Mouse (Mus musculus) lung, adult 18-20 months (tissue): ENCODE measurements around the gene Cdc34.
A peak's percentile ranks its signal among the peaks of the same experiment; 100 is the strongest.

Experiments used
- DNase-seq, 2 experiments: peaks; one replicate each; pipeline ENCODE4 v3.0.0; 2022; ENCODE audit warnings: mixed read lengths in 2 of 2

The Cdc34 gene

DNA sequence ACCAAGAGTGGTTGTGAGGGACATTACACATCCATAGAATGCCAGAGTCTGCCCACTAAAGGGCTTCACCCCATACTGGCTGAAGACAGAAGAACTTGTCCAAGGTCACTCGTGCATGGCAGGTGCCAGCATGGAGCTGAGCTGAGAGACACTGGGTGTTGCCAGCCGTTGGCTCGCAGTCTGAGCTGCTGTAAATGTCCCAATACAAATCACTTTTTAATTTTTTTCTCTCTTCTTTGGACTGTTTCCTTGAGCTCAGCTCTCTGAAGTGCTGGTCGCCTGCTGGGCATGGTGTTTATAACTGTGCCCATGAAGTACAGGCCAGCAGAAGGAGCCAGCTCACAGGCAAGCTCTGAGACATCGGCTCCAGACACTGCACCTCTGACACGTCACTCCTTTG is 41.1 kb downstream of the Cdc34 start:
- no peak for DNase-seq

DNA sequence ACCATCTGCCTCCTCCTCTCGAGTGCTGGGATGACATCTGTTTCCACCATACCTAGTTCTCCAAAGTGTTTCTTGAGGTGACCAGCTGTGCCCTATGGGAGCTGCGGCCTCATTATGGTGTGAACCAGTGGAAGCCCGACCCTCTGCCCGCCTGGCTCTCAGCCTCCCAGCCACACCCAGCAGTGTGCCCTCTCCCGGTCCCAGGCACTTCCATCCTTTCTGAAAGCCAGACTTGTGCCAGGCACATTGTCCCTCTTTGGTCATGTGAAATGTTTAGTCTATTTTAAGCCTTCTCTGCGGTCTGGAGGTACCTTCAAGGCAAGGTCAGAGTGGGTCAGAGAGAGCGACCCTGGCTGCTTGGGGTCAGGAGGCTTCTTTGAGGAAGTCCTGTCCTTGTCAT is 41.7 kb downstream of the Cdc34 start:
- no peak for DNase-seq

DNA sequence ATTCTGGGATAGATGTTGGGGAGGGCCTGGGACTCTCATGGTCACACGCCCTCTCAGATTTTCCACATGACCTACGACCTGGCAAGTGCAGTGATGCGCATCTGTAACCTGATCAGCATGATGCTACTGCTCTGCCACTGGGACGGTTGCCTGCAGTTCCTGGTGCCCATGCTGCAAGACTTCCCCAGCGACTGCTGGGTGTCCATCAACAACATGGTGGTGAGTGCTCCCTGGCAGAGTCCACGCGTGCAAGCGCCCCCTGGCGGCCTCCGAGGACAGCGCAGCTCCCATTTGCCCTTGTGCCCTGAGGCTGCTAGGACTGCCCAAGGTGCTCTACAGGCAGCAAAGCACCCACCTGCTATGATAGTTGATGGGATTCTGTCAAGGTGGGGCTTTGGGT is 44.1 kb downstream of the Cdc34 start:
- DNase-seq, result peak; percentile 63 to 67

DNA sequence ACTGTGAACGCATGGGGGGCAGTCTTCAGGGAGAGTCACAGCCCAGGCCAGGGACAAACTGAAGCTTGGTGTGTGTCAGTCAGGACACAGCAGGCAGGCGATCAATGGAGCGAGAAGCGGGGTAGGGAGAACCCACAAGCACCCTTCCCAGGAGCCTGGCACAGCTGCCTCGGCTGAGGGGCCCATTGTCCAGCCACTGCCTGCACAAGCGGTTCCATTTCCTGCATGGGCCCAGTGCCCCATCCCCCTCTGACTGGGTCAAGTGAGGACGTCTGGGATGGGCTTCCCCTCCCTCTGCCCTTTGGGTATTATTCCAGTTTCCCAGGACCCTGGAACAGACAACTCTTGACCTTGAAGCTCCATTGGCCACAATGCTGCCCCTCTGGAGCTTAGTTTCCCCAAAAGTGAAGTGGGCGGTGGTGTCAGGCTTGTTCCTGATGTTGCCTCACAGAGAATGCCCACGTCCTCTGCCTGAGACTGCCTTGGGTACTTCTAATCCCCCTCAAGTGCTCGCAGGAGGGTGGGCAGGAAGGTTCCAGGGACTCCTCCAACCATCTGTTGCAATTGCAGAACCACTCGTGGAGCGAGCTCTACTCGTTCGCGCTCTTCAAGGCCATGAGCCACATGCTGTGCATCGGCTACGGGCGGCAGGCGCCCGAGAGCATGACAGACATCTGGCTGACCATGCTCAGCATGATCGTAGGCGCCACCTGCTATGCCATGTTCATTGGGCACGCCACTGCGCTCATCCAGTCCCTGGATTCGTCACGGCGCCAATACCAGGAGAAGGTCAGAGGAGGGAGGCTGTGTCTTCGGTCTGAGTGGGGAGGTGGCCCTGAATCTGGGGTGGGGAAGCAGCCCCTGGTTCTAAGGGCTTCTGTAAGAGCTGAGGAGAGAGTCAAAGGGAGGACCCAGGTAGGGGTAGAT is 46.6 kb downstream of the Cdc34 start:
- no peak for DNase-seq

DNA sequence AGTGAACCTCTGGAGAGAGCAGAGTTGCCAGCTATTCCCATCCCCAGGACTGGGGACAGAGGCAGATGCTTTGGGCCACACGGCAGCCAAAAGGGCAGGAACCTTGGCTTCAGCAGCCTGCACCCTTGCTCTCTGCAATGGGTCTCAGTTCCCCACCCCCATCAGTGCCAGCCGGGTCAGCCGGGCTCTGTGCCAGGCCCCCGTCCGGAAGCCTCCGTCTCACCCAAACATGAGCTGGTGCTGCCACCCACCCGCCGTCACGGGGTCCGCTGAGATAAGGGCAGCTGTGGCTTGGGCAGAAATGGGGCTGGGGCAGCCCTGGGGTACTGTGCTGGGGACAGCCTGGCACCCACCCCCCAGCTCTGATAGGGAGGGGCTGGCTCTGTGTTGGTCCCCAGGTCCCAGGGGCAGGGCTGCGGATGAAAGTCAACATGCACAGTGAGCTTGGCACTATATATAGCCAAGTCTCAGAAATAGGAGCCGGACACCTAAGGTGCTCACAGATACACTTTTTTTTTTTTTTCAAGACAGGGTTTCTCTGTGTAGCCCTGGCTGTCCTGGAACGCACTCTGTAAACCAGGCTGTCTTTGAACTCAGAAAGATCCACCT is 47.5 kb downstream of the Cdc34 start:
- no peak for DNase-seq

DNA sequence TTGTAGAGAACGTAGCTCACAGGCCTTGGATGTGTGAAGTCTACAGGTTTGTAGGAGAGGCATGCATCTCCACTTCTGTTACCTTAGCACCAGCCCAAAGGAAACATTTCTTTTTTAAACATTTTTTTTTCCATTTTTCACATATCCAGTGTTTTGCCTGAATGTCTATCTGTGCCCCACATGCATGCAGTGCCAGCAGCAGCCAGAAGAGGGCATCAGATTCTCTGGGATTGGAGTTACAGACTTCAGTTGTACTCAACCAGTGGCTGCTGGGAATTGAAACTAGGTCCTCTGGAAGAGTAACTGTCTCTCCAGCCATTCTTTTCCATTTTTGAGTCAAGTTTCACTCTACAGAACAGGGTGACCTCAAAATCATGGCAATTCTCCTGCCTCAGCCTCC is 50.5 kb downstream of the Cdc34 start:
- DNase-seq, result no peak

DNA sequence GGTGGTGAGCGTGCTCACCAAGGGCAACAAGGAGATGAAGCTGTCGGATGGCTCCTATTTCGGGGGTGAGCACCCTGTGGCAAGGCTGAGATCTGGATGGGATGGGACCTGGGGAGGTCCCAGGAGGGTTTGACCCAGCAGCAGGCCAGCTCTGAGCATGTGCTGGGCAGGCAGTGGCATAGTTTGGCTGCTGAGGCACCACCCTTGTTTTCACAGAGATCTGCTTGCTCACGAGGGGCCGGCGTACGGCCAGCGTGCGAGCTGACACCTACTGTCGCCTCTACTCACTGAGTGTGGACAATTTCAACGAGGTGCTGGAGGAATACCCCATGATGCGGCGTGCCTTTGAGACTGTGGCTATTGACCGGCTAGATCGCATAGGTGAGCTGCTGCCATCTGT is 51.9 kb downstream of the Cdc34 start:
- DNase-seq, result no peak

DNA sequence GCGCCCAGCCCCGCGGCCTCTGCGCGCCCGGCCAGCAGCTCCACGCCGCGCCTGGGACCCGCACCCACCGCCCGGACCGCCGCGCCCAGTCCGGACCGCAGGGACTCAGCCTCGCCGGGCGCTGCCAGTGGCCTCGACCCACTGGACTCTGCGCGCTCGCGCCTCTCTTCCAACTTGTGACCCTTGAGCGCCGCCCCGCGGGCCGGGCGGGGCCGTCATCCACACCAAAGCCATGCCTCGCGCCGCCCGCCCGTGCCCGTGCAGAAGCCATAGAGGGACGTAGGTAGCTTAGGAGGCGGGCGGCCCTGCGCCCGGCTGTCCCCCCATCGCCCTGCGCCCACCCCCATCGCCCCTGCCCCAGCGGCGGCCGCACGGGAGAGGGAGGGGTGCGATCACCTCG is 53.4 kb downstream of the Cdc34 start:
- DNase-seq, result no peak

DNA sequence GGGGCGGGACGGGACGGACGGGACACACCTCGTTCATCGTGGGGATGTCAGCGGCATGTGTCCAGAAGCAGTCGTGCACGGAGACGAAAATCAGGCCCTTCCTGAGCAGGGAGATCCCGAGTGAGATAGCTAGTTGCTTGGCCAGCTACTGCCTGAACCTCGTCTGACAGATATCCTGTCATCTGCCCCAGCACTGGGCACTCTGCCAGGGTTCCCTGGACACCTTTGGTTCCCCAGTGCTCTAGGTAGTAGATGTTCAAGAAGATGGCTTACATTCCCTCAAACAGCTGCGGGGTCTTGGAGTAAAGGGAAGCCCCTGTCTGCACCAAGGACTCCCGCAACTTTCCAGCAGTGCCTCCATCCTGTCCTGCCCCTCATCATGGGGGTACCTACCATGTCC is 54.7 kb downstream of the Cdc34 start:
- DNase-seq, result no peak
